Mouse (Mus musculus) brain, embryonic 18.5 days (tissue): ENCODE data around the gene Pdzd3.

Experiments used
- DNase-seq: peaks from one replicate; pipeline ENCODE4 v3.0.0-alpha.2; 2012; ENCODE audit warnings: low read depth, low spot score

Gene Pdzd3

DNA sequence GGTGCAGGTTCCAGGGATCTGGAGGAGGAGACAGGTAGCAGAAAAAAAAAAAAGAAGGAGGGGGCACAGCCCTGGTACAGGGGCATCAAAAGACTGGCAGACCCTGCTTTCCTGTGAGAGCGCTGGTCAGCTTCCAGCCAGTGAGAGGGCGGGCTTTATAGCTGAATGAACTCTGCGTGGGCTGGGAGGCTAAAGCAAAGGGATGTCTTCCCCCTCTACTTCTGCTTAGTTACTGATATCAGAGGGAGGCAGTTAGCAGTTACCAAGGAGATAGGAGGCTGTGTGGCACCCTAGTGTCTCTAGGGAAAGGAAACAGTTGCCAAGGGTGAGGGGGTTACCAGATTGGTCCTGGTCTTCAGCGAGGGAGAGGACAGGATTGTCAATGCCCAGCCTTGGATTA lies 826 bp downstream of the Pdzd3 start:
- DNase-seq = no peak

DNA sequence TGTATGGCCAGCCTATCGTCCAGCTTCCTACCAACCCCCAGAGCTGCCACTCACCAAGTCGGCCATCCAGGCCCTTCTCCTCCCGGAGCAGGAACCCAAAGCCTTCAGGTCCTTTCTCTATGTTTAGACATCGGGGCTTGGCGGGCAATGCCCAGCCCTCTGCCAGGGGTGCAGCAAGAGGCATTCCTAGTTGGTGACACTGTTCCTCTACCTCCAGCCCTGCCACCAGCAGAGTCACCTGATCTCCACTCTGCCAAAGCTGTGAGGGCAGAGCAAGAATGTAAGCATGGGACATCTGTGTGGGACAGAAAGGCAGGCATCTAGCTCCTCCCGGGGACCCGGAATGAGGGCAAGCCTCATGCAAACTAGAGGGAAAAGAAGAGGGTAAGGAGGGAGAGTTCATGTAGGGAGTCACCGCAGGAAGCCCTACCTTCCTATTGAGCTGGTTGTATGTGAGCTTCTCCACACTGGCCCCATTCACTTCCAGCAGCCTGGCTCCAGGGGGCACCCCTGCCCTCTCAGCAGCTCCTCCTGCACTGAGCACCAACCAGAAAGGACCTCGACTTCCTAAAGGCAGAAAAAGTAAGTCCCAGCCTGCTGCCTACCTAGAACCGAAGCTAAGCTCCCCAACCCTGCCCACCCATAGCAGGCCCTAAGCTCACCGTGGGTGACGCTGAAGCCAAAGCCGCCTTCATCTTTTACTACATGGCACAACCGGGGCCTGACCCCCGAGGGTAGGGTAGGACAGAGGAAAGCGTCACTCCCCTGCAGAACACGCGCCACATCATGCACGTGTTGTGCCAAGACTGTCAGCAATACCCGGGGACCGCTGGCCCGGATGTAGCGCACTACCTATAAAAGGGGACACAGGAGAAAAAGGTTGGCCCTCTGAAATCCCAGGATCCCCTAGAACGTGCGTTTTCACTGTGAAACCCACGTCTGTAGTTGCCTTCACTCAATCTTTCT lies 1.8 kb downstream of the Pdzd3 start:
- DNase-seq = no peak

DNA sequence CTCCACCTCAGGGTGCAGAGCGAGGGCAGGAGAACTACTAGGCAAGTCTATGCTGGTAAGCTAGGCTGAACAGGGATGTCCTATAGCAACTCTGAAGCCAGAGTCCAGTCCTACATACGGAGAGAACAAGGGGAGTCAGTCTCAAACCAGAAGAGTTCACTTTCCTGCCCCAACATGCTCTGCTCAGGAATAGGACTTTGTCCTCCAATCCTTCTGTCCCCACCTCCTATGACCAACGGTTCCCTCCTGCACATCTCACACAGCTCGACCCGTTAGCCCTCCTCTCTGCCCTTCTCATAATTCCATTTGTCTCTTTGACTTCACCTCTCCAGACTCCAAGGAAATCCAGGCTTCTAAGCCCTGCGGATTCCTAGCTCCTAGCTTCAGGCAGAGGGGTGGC lies 3.4 kb downstream of the Pdzd3 start:
- no peak for DNase-seq

DNA sequence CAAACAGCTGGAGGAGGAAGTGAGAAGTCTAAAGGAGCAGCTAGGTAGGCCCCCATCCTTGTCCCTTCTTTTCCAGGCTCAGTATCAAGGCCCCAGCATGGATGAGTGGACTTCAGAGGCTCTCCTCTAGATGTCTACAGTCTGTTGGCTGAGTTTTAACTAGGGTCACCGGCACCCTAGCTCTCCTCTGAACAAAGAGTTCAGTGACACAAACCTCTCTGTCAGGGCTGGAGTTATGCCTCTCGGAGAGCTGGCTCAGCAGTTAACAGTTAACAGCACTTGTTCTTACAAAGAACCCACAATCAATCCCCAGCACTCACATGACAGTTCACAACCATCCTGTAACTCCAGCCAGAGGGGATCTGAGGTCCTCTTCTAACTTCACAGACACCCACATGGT lies 7.7 kb downstream of the Pdzd3 start:
- no peak for DNase-seq

DNA sequence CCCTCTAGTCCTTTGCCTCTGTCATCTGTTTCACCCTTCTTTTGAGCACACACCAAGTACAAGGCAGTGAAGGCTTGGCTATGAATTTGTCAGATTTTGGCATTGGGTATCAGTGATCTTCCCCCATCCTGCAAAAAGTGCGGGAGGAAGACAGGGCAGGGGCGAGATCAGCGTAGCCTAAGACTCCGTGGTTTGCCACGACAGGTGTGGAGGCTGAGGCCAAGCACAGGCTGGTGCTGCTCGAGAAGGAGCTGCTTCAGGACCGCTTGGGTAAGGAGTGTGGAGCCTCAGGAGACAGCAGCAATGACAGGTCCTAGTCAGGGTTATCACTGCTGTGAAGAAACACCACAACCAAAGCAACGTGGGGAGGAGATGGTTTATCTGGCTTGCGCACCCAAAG lies 9.9 kb downstream of the Pdzd3 start:
- no peak for DNase-seq

DNA sequence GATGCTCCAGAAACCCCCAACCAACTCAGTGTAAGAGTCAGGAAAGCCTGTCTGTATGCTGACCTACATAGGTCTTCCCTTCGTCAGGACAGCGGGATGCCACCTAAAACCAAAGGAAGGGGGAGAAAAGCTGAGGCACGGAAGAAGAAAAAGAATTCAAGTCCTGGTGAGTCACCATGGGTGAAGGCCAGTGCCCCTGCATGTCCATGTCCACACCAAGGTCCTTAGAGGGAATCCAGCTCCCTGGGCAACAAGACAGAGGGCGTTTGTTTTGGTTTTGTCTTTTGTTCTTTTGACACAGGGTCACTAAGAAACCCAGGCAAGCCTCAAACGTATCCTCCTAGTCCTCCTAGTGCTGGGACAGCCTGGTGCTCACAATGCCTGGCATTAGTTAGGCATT lies 10.4 kb downstream of the Pdzd3 start:
- no peak for DNase-seq

DNA sequence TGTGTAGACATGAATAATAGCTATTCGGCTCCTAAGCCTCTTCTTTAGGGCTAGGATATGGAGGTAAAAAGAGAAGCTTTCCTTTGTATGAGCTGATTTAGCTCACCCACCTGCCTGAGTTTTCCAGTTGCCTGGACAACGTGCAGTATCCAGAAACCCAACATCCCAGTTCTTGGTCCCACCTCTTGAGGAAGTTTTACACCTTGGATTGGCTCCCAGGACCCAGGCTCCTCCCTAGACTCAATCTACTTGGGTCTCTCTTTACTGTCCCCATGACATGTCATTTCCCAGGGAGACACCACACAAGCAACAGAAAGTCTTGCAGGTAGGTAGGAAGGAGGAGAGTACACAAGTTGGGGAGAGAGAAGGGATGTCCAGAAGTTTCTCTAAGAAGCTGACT lies 10.9 kb downstream of the Pdzd3 start, which contains the start of gene Ccdc153:
Gene Ccdc153 (plus strand): TSS at position 278 of the 400 bp plus-strand sequence.
- no peak for DNase-seq

DNA sequence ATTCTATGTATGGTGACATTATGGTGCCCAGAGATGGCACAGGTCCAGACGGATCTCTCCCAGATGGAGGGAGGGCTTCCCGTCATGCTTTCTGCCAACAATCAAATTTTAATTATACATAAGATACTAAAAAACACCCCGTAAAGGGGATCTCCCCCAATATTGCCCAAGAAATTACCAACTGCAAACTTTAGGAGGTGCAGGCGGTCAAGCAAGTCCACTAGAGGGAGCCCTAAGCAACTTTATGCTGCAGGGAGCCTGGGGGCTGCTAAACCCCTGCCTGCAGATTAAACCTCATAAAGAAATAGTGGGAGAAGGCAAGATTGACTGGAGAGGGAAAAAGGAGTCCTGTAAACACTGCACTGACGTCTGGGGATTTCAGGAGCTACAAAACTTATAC lies 11.8 kb downstream of the Pdzd3 start:
- DNase-seq = no peak

DNA sequence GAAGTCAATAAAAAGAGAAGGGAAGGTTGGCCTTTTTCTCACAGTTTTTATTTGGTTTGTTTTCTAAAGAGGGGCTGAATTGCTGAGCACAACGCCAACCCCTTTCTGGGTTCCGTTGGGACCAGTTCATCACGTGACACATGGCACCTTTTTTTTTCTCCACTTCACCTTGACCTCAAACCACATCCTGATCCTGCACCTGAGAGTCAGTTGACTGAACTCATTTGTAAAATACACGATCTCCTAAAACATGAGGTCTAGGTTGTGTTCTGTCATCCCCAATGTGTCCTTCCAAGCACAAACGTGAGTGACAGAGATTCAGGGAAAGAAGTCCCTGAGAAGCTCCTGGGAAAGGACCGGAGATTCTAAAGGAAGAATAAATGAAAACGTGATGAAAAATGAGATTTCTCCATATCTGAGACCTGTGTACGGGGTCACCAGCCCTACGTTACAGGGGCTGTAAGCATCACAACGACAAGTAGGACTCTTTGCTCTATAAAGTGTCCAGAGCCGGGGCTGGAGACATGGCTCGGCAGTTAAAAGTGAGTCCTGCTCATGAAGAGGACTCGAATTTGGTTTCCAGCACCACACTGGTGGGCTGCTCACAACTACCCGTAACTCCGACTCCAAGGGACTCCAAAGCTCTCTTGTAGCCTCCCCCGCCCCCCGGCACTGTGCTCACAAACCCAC lies 12.6 kb downstream of the Pdzd3 start:
- no peak for DNase-seq

DNA sequence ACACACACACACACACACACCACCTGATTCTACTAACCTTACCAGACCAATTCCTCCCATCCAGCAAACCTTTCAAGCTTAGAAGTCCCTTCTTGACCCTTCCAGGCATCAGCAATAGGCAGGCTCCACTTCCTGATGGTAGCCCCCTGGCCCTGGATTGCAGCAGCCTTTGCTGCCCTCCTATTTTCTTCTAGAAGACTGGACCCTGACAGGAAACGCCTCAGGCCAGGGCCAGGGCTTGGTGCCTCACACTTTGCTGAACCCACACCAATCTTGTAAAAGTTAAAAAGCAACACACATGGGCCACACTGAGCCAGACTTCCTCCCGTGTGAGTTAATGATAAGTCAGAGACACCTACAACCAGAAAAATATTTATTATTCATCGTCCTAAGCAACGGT lies 14.1 kb downstream of the Pdzd3 start:
- no peak for DNase-seq

DNA sequence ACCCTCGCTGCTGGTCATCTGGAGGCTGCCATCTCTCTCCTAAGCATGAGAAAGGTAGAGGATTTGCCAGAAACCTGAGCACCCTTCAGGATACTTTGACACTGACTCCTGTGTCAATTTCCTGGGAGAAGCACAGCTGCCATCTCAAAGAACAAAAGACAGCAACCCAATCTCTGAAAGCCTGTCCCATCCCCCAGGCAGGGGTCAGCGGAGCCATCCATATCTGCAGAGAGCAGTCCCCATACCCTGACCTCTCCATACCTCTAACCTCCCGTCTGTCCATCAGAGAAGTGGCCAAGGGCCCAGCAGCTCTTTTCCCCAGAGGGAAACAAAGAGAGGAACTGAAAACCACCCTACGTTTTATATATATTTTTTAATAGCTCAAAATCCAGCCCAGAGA lies 14.7 kb downstream of the Pdzd3 start:
- DNase-seq = no peak

DNA sequence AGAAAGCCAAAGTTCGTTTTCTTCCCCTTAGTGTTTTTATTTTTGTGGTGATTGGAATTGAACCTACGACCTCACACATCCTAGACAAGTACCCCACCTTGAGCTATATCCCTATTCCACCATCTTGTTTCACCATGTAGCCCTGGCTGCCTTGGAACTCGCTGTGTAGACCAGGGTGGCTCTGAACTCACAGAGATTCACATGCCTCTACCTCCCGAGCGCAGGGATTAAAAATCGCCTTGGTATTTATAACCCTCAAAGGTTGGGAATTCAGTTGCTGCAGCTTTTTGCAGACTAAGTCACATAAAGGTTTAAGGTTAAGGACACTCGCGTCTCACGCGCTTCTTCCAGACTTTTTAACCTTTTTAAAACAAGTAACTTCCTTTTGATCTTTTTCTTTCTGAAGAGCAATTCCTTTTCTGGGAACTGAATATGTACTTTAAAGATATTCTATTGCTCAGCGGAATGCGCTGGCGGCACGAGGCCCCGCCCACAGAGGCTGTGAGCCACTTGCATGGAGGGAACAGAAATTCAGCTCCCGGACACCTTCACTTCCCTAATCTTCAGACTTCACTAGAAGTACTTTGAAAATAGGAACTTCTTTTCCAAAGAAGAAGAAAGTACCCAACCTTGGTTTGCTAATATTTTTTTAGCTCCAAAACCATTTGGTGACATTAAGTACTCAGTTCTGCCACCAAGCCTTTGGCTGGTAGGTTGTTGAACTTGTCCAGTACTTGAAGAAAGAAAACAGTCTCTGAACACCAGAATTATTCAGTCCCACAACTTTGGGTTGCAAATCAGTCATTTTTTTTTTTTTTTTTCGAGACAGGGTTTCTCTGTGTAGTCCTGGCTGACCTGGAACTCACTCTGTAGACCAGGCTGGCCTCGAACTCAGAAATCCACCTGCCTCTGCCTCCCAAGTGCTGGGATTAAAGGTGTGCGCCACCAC lies 16.5 kb downstream of the Pdzd3 start:
- DNase-seq = no peak

DNA sequence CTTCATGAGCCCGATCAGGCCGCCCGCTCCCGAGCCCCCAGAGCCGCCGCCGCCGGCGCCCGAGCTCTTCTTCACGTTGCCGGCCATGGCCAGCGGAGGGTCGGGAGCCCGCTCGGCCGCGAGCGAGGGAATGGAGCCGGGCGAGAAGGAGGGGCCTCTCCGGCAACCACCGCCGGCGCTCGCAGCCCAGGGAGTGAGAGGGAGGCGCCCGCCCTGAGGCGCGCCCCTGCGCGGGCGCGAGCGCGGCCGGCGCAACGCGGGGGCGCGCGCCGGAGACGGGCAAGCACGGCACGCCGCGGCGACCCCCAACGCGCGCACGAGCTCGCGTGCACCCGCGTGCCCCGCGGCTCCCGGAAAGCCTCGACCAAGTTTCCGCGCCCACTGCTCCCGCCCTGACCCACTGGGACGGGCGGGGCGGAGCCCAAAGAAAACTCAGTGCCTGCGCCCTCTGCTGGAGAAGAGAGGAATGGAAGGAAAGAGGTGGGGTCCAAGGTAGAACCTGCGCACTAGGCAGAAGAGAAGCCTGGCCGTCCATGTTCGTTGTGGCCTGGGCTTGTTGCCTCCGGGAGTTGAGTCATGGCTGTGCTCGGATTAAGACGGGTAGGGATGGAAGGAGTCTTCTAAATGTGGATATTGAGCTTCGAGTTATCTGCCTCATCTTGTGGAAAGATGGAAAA lies 17.3 kb downstream of the Pdzd3 start, which contains the start of gene Cbl:
Gene Cbl (minus strand): TSS at position 248 of the 677 bp plus-strand sequence.
- peak; percentile 93 for DNase-seq

DNA sequence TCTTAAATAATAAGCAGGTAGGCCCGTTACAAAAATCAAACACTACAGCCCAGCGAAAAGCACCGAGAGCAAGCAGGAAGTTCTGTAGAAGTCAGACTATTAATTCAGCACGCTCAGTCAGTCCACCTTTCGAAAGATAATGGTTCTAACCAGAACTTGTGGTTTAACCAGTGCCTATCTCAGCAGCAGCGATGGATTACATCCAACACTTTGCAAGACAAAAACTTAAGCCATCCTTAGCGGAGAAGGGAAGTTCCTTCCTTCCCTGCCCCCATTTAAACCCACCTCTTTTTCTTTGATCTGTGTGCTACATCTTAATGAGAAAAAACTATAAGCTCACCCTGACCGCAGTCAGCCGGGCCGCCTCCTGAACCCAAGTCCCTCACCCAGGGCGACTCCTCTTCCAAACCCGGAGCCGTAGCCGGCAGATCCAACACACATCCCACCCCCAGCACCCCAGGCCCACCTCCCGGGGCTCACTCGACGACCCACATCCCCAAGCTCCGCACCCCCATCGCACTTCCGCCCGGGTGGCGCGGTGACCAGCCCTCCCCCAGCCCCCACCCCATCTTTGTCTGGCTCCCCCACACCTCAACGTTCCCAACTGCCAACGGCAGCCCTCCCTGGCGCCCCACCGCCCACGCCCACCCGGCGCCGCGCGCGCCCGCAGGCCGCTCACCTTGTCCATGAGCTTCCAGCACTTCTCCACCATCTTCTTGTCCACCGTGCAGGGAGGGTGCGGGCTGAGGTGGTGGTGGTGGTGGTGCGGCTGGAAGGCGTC lies 18.1 kb downstream of the Pdzd3 start:
- no peak for DNase-seq

DNA sequence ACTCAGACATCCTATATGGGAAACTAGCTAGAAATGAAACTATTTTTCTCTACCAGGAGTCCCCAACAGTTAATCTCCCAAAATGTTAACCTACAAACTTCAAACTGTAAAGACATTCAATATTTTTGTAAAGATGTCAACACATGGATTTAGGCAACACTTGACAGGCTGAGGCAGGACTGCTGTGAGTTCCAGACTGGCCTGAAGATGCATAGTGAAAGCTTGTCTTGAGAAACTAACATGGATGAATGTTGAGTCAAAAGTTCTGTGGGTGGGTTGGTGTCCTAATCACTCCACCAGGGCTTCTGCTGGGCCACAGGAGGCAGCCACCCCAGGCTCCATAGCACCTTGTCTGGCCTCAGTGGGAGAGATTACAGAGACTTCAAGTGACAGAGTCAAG lies 19.7 kb downstream of the Pdzd3 start:
- DNase-seq = no peak

DNA sequence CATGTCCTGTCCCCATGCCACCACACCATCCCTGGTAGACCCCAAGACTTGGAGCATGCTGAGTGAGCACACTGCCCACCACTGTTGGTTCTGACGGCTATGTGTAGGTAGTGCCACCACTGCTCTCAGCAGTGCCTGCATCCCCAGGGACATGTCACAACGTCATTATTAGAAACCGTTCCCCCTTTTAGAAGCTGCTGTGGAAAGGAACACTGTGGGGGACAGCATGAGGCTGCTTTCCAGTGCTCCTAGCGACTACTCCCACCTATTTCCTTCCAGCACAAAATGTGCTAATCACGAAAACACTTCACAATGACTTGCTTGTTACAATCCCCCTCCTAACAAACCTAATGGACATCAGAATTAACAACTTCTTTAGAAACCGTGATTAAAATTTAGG lies 25.3 kb downstream of the Pdzd3 start:
- DNase-seq = no peak

DNA sequence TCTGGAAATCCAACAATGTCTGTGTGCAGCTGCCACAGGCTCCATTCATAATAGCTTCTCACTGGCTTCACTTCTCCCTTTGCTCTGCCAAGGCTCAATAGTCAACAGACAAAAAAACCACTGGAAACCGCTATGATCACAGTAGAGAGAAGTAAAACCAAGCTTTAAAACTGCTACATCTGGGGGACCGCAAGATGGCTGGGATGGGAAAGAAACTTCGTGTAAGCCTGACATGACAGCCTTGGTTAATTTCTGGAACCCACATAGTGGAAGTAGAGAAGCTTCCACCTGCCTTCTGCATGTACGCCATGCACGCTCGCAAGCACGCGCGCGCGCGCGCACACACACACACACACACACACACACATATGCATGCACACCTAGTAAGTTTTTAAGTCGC lies 37.7 kb downstream of the Pdzd3 start:
- DNase-seq = no peak

DNA sequence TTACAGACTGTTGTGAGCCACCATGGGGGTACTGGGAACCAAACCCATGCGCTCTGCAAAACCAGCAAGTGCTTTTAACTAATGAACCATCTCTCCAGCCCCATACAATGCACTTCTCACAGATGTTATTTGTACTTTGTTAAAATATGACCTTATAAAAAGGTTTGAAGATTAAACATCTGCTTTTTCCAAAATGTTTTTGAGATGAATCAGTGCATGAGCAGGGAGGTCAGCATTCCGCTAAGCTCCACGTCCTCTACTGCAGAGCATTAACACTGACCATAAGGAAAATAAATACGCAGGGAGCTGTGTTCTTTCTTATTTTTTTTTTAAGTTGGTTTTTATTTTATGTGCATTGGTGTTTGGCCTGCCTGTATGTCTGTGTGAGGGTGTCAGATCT lies 38.9 kb downstream of the Pdzd3 start:
- no peak for DNase-seq

DNA sequence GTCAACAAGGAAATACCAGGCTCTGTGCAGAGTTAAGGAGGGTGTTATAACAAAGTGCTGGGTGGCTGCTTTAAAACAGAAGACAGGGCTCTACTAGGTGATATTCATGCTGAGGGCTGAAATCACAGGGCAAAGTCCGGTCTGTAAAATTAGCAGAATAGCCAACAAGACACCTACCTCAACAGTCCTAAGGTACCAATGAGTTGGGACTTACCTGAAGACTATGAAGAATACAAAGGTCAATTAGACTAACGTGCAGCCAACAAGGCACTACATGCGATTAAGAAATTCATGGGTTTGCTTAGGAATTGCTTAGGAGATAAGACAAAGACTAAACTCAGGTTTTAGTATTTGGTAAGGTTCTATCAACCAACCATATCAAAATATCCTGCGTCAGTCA lies 41.9 kb downstream of the Pdzd3 start:
- no peak for DNase-seq

DNA sequence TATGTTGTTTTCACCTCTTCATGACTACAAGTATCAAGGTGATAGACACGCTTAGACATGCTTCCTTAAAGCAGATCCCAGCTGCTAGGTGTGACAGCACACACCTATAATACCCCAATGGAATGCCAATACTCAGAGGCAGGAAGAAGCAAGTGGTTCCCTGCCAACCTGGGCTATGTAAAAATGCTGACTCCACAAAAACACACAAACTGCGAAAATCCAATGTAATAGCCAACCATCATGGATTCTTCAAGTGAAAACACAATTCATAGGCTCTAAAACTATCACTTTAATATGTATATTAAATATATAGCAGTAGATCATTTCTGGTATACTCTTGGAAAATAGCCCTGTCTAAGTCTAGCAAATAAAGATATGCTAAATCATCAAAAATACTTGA lies 43.4 kb downstream of the Pdzd3 start:
- no peak for DNase-seq
